Mouse (Mus musculus) liver, postnatal 0 days (tissue): ENCODE measurements at regions not wholly inside any gene's neighbourhood (a gene's known extent, or its start where the extent isn't known, plus 50 kb on each side); places are given as distances from the start of the nearest gene placed in this dataset.

Source experiments
- CTCF ChIP-seq: sonication (generic); IDR thresholded peaks from 2 replicates; pipeline ENCODE4 v1.5.1; 2016; ENCODE audit warnings: antibody characterized with exemption, low read depth
- EP300 ChIP-seq: IDR thresholded peaks from 2 replicates; pipeline ENCODE4 v1.6.1; 2016; ENCODE audit warnings: antibody characterized with exemption, low read depth, mild to moderate bottlenecking

DNA sequence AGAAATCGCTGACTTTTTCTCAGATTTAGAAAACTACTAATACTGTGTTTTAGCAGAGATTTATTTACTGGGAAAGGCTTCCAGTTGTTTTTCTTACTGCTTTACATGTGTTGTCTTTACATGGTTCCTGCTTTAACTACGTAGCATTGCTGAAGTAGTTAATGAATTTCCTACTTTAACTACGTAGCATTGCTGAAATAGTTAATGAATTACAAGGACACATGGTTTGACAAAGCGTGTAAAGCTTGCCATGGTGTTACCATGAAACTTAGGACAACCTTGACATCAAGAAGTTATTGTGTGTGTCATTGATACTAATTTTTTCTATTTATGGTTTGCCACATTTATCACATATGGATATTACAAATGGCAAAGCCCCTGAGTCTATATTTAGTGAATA, 168.7 kb downstream of the Rfx6 start:
- TF ChIP-seq CTCF (no peak), EP300 (no peak)
